Mouse (Mus musculus) neural tube, embryonic 12.5 days (tissue): ENCODE measurements around the gene Ap1ar. TPM values are rescaled to one million over a fixed set of nuclear protein-coding genes. Genes with fewer than 3 reads are reported as not detected.
A peak's percentile ranks its signal among the peaks of the same experiment; 100 is the strongest.

Source experiments
- ATAC-seq: fragments of 200-750 bp; cut with Nextera tagmentation; 2 replicates; pipeline ENCODE4 v1.8.0; 2017; ENCODE audit warnings: low read depth, mild to moderate bottlenecking, moderate TSS enrichment, moderate library complexity; ENCODE audit not compliant: low FRiP score
- H3K27ac ChIP-seq: fragments of 300-500 bp; sonication (generic); 2 replicates; pipeline ENCODE4 v1.5.1; 2016
- H3K27me3 ChIP-seq: fragments of 300-500 bp; sonication (generic); replicated peaks from 2 replicates; pipeline ENCODE4 v1.6.1; 2016; ENCODE audit warnings: mild to moderate bottlenecking
- H3K36me3 ChIP-seq: fragments of 300-500 bp; sonication (generic); 2 replicates; pipeline ENCODE4 v1.6.1; 2016; ENCODE audit warnings: mild to moderate bottlenecking
- H3K4me1 ChIP-seq: fragments of 300-500 bp; sonication (generic); 2 replicates; pipeline ENCODE4 v1.6.1; 2016
- H3K4me2 ChIP-seq: fragments of 300-500 bp; sonication (generic); replicated peaks from 2 replicates; pipeline ENCODE4 v1.6.1; 2016; ENCODE audit warnings: mild to moderate bottlenecking
- H3K4me3 ChIP-seq: fragments of 300-500 bp; sonication (generic); 2 replicates; pipeline ENCODE4 v1.5.1; 2016
- H3K9ac ChIP-seq: fragments of 300-500 bp; sonication (generic); 2 replicates; pipeline ENCODE4 v1.6.1; 2016; ENCODE audit warnings: mild to moderate bottlenecking
- H3K9me3 ChIP-seq: fragments of 300-500 bp; sonication (generic); 2 replicates; pipeline ENCODE4 v1.6.1; 2016; ENCODE audit warnings: mild to moderate bottlenecking
- WGBS: fragments of 180-500 bp; shearing (Covaris S2); methylation state at CpG from one replicate; pipeline ENCODE4 v1.1.7; 2016; 5-methylcytosine and 5-hydroxymethylcytosine counted together
- polyA plus RNA-seq: library from polyadenylated mRNA; unstranded; fragments of >200 nt; fragmentation: Nextera tagmentation; extraction: Ambion mirVana; gene quantifications from 2 replicates; pipeline ENCODE4 v1.2.1, GENCODE M21; 2016

The Ap1ar gene
- polyA plus RNA-seq, 1 experiment from 2014 or later = 93.6 TPM

- H3K4me3 ChIP-seq = no peak overlapping the region
- no peaks in the 10 kb centered on the region for H3K27me3 ChIP-seq
- no peak for ATAC-seq
- 90% methylated on average over 7 of the region's 7 CpGs for WGBS
- H3K9me3 ChIP-seq = no peaks in the 10 kb centered on the region
- peaks cover 55% of the 10 kb centered on the region for H3K36me3 ChIP-seq
- no peak overlapping the region for H3K9ac ChIP-seq
- H3K4me1 ChIP-seq = no peaks in the 10 kb centered on the region
- H3K27ac ChIP-seq = no peak overlapping the region
- no peak overlapping the region for H3K4me2 ChIP-seq
These were observed 28.2 kb downstream of the Ap1ar start for GRCm38 (mm10) chr3:127809103-127809502.

DNA sequence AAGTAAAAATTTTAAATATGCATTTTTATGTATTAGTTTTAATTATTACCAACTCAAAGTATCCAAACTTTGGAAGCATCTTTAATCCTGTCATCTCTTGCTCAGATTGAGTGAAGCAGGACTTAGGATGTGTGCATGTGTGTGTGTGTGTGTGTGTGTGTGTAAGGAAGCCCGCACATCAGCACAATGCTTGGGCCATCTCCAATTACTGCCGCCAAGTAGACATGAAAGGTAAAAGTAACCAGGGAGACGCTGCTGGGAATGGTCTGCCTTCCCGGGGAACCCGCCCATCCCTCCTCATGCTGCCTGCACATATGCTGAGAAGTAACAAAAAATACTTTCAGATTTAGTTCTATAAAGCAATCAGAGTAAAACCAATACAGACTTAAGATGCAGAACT is 29.5 kb downstream of the Ap1ar start:
- no peak overlapping the region for H3K9ac ChIP-seq
- no peaks in the 10 kb centered on the region for H3K27me3 ChIP-seq
- H3K4me2 ChIP-seq = no peak overlapping the region
- H3K4me3 ChIP-seq = no peak overlapping the region
- H3K36me3 ChIP-seq = peaks cover 49% of the 10 kb centered on the region
- no peaks in the 10 kb centered on the region for H3K4me1 ChIP-seq
- 36% methylated on average over 5 of the region's 5 CpGs for WGBS
- ATAC-seq = peak; percentile 44; the same call in 1 of the 2 replicates
- H3K9me3 ChIP-seq = no peaks in the 10 kb centered on the region
- H3K27ac ChIP-seq = no peak overlapping the region

DNA sequence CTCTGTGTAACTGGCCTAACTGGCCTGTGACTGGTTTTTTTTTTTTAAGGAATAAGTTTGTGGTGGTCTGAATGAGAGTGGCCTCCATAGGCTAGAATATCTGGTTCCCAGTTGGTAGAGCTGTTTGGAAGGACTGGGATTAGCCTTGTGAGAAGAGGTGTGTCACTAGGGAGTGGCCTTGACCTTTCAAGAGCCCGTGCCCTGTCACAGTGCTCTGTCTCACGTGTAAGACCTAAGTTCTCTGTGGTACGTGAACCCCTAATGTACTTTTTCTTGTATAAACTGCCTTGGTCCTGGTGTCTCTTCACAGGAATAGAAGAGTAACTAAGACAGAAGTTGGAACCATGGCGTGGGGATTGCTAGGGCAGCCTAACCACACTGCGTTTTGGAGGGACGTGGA is 31.3 kb downstream of the Ap1ar start:
- no peak overlapping the region for H3K4me3 ChIP-seq
- H3K9me3 ChIP-seq = no peaks in the 10 kb centered on the region
- H3K4me1 ChIP-seq = no peaks in the 10 kb centered on the region
- H3K9ac ChIP-seq = no peak overlapping the region
- peak; percentile 27; the same call in 1 of the 2 replicates for ATAC-seq
- H3K27ac ChIP-seq = no peak overlapping the region
- H3K4me2 ChIP-seq = no peak overlapping the region
- H3K27me3 ChIP-seq = no peaks in the 10 kb centered on the region
- 94% methylated on average over 6 of the region's 6 CpGs for WGBS
- peaks cover 39% of the 10 kb centered on the region for H3K36me3 ChIP-seq

DNA sequence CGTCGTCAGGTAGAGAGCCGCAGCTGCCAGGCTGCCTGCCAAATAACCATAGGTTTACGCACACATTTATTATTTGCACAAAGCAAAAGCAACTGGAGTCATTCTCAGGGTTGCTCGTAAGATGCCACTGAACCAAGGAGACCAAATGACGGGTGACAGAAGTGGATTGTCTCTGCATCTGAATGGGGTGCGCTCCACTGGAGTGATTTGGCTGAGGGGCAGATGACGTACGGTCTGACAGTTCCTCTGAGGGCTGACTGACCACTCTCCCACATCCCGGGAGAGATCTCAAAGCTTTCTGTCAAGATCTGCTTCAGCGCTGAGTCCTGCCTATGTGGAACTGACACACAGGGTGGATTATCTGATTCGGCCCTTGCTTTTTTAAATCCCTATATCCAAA is 32.3 kb downstream of the Ap1ar start:
- Histone ChIP-seq H3K27ac (no peak overlapping the region), H3K4me3 (no peak overlapping the region), H3K36me3 (peaks cover 34% of the 10 kb centered on the region), H3K9ac (no peak overlapping the region), H3K4me1 (no peaks in the 10 kb centered on the region), H3K4me2 (no peak overlapping the region), H3K27me3 (no peaks in the 10 kb centered on the region), H3K9me3 (no peaks in the 10 kb centered on the region)
- WGBS = 82% methylated on average over 12 of the region's 12 CpGs
- no peak for ATAC-seq

DNA sequence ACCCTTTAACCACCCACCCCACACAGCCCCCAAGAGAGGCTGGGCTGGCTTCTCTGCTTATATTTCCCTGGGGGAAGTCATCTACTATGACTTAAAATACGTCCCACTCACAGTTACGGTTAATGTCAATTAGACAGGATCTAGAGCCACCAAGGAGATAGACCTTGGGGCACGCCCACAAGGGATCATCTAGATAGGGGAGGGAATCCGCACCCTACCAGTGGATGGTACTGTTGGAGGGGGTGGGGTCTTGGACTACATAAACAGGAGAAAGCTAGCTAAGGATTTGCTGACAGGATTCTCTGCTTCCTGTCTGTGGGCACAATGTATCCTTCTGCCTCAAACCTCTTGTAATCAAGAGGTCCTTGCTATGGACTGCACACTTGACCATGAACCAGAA is 32.9 kb downstream of the Ap1ar start:
- H3K4me3 ChIP-seq = no peak overlapping the region
- WGBS = 88% methylated on average over 4 of the region's 4 CpGs
- no peak for ATAC-seq

DNA sequence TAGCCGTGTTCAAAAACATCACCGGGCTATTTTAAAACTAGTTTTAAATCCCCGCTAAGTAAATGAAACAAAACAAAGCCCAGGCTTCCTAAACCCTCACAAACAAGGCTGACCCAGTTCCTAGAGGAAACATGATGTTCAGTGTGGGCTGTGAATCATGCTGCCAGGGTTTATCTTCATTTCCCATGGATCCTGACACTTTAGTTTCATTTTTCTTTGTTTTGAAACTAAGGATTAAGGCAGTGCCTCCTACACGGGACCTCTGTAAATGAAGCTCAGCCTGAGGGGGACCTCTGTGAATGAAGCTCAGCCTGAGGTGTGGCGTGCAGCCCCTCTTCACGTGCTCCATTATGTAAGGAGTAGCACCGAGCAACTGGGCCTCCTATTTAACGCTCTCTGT is 34.5 kb downstream of the Ap1ar start:
- Histone ChIP-seq H3K4me3 (no peak overlapping the region), H3K4me1 (no peaks in the 10 kb centered on the region), H3K9ac (no peak overlapping the region), H3K27me3 (no peaks in the 10 kb centered on the region), H3K9me3 (no peaks in the 10 kb centered on the region), H3K4me2 (no peak overlapping the region), H3K27ac (no peak overlapping the region), H3K36me3 (peaks cover 12% of the 10 kb centered on the region)
- 65% methylated on average over 8 of the region's 8 CpGs for WGBS
- ATAC-seq = no peak

More for the DNA sequence above, 32.9 kb downstream of the Ap1ar start:
- Histone ChIP-seq H3K36me3 (peaks cover 28% of the 10 kb centered on the region), H3K4me1 (no peaks in the 10 kb centered on the region), H3K9ac (no peak overlapping the region), H3K27ac (no peak overlapping the region), H3K9me3 (no peaks in the 10 kb centered on the region), H3K4me2 (no peak overlapping the region), H3K27me3 (no peaks in the 10 kb centered on the region)

DNA sequence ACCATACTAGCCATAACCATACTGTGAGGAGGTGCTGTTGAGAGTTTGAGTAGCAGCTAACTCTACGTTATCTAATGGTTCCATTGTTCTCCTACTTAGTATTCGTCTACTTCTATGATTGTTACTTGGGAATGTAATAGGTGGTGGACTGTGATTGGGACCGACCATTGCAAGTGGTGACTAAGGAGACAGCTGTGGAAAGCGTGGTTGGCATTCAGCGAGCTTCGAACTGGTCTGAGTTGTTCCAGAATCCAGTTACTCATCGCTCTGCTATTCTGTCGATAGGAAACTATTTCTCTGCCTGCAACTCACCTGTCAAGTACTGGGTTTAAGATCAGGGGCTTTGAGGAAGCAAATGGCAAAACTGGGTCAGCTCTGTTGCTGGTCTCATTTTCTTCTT is 36.2 kb downstream of the Ap1ar start:
- 94% methylated on average over 8 of the region's 8 CpGs for WGBS
- Histone ChIP-seq H3K9me3 (no peaks in the 10 kb centered on the region), H3K4me2 (no peak overlapping the region), H3K27ac (no peak overlapping the region), H3K4me1 (no peaks in the 10 kb centered on the region), H3K36me3 (peaks cover 2% of the 10 kb centered on the region; the same call in 1 of the 2 replicates), H3K27me3 (no peaks in the 10 kb centered on the region), H3K4me3 (no peak overlapping the region), H3K9ac (no peak overlapping the region)
- ATAC-seq = no peak

GRCm38 (mm10) chr3:127796271-127796670 is 41.1 kb downstream of the Ap1ar start:
- no peak overlapping the region for H3K4me3 ChIP-seq
- H3K27me3 ChIP-seq = peaks cover 11% of the 10 kb centered on the region
- H3K9me3 ChIP-seq = no peaks in the 10 kb centered on the region
- no peaks in the 10 kb centered on the region for H3K36me3 ChIP-seq
- H3K4me1 ChIP-seq = peaks cover 2% of the 10 kb centered on the region
- ATAC-seq = no peak
- H3K4me2 ChIP-seq = no peak overlapping the region
- no peak overlapping the region for H3K27ac ChIP-seq
- WGBS = 97% methylated on average over 7 of the region's 7 CpGs
- no peak overlapping the region for H3K9ac ChIP-seq

GRCm38 (mm10) chr3:127795762-127796161 is 41.6 kb downstream of the Ap1ar start:
- Histone ChIP-seq H3K27ac (no peak overlapping the region), H3K4me1 (peaks cover 7% of the 10 kb centered on the region), H3K4me3 (no peak overlapping the region), H3K9me3 (no peaks in the 10 kb centered on the region), H3K4me2 (no peak overlapping the region), H3K9ac (no peak overlapping the region), H3K27me3 (peaks cover 15% of the 10 kb centered on the region), H3K36me3 (no peaks in the 10 kb centered on the region)
- ATAC-seq = no peak
- WGBS = 96% methylated on average over 3 of the region's 3 CpGs

GRCm38 (mm10) chr3:127793022-127793421 is 44.3 kb downstream of the Ap1ar start:
- 86% methylated on average over 7 of the region's 7 CpGs for WGBS
- H3K9me3 ChIP-seq = no peaks in the 10 kb centered on the region
- no peak for ATAC-seq
- H3K4me3 ChIP-seq = no peak overlapping the region
- no peaks in the 10 kb centered on the region for H3K36me3 ChIP-seq
- peaks cover 35% of the 10 kb centered on the region for H3K27me3 ChIP-seq
- H3K4me1 ChIP-seq = peaks cover 17% of the 10 kb centered on the region
- H3K4me2 ChIP-seq = no peak overlapping the region
- H3K27ac ChIP-seq = no peak overlapping the region
- H3K9ac ChIP-seq = no peak overlapping the region

DNA sequence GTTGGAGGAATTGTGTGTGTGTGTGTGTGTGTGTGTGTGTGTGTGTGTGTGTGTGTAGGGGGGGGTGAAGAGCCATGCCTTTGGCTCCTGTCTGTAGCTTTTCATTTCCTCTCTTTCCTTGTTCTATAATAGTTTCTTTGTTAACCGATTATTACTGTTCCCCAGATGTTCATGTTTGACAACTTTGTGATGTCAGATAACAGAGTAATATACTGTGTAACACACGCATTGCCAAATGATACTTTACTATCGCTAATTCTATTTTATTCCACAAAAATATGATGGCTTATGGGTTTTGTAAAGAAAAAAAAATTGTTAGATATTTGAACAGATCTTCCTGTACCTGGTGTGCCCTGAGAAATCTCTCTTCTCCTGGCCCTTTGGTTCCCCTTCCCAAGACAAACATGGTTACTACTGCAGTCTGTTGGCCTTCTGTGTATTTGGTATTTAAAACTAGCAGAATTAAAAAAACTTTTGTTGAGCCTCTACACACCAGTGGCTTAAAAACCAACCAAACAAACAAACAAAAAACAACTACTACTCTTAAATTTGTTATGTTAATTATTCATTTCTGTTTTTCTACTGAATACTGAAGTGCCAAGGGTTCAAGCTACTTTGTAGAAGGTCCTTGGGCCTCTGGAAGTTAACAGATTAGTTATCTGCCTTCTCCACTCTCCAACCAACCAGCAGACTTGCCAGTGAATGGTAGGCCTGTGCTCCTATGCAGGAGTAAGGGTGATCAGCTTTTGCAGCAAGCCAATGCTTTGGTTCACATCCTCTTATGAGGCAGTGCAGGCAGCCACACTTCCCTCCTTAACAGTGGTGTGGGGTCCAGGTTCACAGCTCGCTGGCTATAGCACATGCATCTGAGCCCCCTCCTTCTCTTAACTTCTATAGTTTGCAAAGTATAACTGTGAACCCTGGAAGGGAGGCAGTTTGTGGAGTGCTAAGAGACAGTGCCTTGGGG is 45.4 kb downstream of the Ap1ar start:
- peak overlapping the region; percentile 98 for H3K4me2 ChIP-seq

GRCm38 (mm10) chr3:127791056-127791483 is 46.3 kb downstream of the Ap1ar start:
- Histone ChIP-seq H3K4me1 (peaks cover 17% of the 10 kb centered on the region), H3K4me2 (peak overlapping the region; percentile 98), H3K9ac (0 out of 2 replicates have a peak overlapping the region, but pooled peaks have one; percentile 22), H3K36me3 (no peaks in the 10 kb centered on the region), H3K27ac (no peak overlapping the region), H3K4me3 (peak overlapping the region; percentile 55), H3K9me3 (no peaks in the 10 kb centered on the region), H3K27me3 (peaks cover 42% of the 10 kb centered on the region)
- ATAC-seq = no peak
- WGBS = 1% methylated on average over 15 of the region's 15 CpGs

More for the DNA sequence above, 45.4 kb downstream of the Ap1ar start:
- Histone ChIP-seq H3K27ac (no peak overlapping the region), H3K36me3 (no peaks in the 10 kb centered on the region), H3K4me1 (peaks cover 17% of the 10 kb centered on the region), H3K4me3 (no peak overlapping the region), H3K9me3 (no peaks in the 10 kb centered on the region), H3K27me3 (peaks cover 39% of the 10 kb centered on the region), H3K9ac (no peak overlapping the region)
- ATAC-seq = no peak
- 62% methylated on average over 4 of the region's 4 CpGs for WGBS
